Mouse (Mus musculus) frontal cortex, postnatal 10 days (tissue): ENCODE data around the gene Ncor2.
A peak's percentile ranks its signal among the peaks of the same experiment; 100 is the strongest.
"Not testable (repeated sequence)": the region's sequence is repeated elsewhere in the genome, so short reads cannot be mapped to it uniquely, and the experiment has no call there.

ENCODE experiments used
- DNase-seq, 2 experiments: peaks; one replicate each; pipeline ENCODE4 v3.0.0; 2022; ENCODE audit warnings: low spot score in 2 of 2, mixed read lengths in 1 of 2

Gene Ncor2

DNA sequence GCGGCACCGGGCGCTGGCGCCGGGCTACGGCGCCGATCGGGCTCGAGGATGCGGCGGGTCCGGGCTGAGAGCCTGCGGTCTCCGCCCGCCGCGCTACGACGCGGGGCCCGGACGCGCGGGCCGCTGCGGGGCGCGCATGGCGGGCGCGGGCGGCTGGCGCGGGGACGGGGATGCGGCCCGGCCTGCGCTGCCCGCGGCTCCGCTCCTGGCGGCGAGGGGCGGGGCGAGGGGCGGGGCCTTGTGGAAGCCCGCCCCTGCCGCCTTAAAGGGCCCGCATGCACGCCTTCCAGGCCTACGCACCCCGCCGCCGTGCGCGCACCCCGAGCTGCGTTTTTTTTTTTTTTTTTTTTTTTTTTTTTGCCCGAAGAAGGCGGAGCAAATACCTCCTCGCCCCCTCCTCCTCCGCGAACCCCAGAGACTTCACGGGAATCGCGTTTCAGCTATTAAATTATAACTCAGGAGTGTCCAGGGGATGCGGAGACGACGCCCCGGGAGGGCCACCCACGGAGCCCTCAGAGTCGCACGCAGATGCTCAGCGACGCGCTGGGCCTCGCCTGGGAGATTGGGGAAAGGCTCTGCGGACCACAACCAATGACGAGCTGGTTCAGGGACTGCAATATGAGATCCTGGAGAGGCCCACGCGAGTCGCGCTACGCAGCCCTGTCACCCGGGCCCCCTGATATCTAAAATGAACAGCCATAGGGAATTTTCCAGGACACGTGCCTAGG lies at the start of gene Ncor2:
Gene Ncor2, minus strand, starts transcription at position 213 of the 728 bp plus-strand sequence.
- peak; percentile 78 to 83 for DNase-seq

DNA sequence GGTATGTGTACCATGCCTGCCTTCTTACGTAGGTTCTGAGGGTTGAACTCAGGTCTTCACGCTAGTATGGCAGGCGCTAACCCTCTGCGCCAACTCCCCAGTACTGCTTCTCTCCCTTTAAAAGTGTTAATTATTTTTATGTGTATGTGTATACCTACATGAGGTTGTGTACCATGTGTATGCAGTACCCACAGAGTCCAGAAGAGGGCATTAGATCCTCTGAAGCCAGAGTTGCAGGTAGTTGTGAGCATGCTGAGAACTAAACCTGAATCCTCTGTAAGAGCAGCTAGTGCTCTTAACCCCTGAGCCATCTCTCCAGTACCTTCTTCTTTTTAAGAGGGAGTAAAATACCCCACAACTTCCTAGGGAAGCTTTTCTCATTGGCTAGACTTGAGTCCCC lies 48.7 kb upstream of the Ncor2 start:
- no peak for DNase-seq

DNA sequence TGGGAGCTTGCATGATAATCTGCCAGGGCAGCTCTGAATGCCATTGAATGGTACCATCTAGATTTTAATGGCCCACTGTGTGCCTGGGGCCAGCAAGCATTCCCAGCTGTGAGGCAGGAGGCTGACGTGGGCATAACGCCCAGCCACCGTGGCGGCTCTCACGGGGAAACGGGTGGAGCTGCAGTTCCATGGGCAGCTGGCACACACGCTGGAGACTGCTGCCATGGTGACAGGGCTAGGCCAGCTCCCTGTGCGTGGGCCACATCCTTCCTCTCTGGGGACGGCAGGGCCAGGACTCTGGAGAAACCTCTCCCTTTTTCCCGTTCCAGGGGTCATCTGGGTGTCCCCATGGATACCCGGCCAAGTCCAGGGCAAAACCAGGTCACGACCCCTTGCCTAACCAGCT lies 47.2 kb upstream of the Ncor2 start:
- DNase-seq: peak; percentile 84

DNA sequence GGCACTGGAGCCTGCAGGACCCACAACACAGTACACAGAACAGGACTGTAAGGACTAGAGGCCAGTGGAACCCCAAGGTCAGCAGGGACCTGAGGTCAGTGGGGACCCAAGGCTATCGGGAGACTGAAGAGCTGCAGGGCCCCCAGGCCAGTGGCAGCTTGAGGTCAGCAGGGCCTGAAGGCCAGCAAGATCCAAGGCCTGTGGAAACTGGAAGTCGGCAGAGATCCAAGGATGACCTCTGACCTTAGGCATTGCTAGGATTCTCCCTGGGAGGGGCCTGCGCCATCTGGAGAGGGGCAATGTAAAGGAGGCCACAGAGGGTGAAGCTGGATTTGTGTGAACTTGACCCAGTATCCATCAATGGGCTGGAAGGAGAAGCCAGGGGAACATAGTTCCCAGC lies 45.9 kb upstream of the Ncor2 start:
- no peak for DNase-seq

DNA sequence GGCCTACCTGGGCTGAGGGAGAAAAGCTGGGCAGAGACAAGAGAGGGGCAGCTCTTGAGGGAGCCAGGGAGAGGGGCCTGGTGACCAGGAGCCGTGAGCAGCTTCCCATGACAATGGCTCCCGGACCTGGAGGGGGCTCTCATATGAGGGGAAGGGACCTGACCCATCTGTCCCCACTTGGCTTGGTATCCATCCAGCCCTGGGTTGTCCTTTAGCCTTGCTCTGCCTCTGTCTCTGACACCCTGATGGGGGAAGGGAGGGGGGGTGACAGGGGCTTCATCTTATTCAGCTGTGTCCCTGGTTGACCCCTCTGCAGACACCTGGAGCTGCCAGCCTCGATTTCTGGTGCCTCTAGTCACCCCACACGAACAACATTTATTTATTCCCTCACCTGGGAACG lies 44.9 kb upstream of the Ncor2 start:
- no peak for DNase-seq

DNA sequence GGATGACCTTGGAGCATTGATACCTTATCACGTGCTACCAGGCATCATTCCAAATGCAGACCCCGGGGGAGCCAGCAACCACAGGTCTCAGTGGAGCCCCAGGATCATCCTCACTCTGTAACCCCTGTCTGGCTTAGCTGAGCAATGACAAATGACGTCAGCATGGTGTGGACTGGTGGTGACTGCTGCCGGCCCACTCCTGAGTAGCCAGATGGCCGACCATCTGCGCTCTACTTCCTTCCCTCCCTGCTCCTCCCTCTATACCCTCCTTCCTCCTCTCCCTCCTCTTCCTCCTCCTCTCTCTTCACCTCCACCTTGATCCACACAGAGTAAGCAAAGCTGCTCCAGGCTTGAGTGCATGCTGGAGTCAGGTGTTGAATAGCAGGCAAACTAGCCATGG lies 43.7 kb upstream of the Ncor2 start:
- no peak for DNase-seq

DNA sequence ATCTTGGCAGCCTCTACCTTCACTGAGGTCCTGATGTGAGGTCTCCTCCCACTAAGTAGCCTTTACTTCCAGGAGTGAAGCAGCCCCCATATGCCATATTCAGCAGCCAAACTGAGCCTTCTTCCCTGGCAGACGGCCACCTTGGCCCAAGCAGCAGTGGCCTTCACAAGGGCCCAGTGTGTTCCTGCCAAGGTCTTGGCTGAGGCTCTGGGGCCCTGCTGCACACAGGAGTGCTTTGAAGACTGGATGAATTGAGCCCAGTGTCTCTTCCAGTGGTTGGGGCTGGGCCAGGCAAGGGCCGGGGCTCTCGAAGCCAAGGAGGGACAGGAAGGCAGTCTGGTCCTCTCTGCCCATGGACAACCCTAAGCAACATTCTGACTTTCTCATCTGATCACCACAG lies 42.8 kb upstream of the Ncor2 start:
- peak; percentile 78 to 85 for DNase-seq

DNA sequence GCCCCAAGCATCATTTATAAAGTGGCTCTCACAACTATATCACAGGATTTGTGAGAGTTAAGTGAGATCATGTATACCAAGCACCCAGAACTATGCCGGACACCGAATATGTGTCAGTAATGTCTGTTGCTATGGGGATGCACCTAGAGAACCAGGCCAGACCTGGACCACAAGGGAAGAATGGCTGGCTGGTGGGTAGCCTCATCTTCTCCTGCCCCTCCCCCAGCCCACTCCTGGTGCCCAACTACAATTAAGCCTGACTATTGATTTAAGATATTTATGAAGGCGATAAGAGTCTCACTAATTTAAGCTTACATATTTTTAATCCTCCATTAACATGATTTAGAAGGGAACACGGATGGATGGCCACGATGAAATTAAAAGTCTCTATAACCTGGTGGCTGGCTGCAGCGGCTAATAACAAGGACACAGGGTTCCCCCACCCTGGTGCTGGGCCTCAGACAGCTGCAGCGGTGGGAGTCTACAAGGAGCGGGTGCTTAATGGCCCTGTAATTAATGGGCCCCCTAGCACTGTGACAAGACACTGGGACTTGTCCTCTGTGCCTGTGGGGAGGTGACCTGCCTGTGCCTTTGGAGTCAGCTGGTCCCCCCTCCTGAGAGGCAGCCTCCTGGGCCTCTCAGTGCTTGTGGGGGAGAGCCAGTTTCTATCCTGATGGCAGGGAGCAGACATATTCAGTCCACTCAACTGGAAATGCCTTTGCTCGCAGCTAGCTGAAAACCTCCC lies 38.6 kb upstream of the Ncor2 start:
- no peak for DNase-seq

DNA sequence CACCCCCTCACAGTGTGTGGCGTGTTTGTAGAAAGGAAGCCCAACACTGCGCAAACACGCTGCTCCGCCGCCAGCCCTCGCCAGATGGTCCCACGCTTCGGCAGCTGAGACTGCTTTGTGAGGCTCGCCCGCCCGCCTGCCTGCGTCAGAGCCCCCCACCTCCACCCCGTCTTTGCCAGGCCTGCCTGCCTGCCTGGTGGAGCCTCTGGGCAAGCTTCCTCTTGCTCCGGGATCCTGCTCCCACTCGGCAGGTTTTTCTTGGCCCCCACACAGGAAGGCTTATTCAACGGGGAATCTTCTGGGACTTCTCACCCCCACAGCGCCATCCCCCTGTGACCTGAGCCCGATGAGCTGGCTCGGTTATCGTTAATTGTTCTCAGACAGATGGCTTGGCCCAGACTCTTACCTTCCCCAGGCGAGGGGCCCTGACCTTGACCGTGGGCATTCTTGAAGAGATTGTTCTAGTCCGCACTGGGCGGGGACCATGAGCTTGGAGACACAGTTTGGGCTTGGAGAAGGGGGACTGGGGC lies 37.0 kb upstream of the Ncor2 start:
- DNase-seq: peak; percentile 82 to 83

DNA sequence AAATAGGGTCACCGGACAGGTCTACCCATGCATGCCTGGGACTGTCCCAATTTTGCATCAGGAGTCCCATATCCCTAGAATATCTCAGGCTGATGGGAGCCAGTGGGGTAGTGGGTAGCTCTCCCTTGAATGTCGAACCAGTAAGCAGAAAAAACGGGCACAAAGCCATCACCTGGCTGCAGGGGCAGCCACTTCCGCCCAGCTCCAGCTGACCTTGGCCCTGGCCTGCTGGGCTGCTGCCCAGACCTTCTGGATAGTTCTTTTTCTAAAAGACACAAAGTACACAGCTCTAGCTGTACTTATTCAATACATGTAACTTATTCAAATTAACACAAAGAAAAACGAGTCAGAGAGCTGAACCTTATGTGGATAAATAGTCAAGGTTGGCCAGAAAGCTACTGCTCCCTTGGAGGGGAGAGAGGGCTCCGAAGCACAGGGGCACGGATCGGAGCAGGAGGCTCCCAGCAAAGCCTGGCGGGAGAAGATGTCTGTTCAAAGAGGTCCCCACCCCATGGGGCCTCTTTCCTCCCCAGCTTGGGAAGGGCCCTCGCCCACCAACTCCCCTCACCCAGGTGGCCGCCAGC lies 36.4 kb upstream of the Ncor2 start:
- DNase-seq: peak in 1 of 2 experiments; percentile 37

DNA sequence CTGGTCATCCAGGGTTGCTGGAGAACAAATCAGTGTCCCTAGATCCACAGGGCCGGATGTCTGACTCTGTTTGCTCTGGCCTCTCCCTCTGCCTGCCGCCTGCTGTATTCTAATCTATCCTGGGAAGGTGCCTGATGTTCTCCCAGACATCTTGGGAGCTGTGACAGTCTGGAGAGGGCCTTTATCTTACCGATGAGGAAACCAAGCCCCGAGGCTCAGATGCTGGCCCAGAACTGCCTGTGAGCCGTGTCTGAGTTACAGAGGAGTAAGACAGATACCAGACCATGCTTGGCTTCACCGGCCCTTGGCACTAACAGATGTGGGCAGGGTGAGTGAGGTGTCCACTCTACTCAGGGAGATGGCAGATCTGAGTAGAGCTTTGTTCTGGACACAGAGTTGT lies 35.0 kb upstream of the Ncor2 start:
- no peak for DNase-seq

DNA sequence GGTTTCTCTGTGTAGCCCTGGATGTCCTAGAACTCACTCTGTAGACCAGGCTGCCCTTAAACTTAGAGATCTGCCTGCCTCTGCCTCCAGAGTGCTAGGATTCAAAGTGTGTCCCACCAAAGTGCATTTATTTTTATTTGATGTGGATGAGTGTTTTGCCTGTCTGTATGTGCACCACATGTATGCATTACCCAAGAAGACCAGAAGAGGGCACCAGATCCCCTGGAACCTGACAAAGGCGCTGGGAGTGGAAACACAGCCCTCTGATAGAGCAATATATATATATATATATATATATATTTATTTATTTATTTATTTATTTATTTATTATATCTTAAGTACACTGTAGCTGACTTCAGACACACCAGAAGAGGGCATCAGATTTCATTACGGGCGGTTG lies 25.9 kb upstream of the Ncor2 start:
- DNase-seq: not testable (repeated sequence)

DNA sequence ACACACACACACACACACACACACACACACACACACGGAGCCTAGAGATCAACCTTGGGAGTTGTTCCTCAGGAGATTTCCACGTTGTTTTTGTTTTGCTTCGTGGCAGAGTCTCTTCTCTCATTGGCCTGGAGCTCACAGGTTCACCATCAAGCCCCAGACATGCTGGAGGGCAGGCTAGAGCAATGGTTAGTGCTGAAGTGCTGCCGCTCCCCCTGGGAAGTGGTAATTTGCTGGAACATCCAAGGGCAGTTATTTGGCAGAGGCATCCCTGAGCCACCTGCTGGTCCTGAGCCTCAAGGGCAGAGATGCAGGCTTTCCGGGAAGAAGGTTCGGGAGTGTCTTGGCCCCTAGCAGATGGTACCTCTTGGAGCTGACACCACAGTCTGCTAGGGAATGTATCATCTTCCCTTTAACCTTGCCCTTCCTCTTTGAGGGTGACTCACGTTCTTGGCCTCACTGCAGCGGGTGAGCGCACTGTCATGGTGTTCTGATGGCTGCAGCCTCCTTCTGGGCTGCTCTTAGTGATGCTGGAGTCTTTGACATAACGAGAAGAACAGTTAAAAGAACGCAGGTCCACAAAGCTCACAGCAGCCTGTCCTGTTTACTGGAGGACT lies 25.3 kb upstream of the Ncor2 start:
- DNase-seq: no peak

DNA sequence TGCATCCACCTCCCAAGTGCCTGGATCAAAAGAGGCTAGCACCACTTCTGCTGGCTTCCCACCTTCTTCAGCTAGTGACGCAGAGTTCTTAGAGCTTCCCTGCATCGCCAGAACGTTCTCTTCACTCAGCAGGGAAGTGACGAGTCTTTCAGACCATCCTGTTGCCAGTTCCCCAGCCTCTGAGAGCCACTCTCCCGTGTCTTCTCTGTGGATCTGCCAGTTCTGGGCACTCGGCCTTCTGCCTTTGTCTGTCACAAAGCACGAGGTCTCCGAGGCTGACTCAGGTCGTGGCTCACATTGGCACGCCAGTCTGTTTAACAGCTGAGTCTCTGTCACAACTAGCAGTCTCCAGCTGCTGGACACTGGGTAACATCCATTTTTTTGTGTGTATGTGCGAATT lies 24.7 kb upstream of the Ncor2 start:
- no peak for DNase-seq

DNA sequence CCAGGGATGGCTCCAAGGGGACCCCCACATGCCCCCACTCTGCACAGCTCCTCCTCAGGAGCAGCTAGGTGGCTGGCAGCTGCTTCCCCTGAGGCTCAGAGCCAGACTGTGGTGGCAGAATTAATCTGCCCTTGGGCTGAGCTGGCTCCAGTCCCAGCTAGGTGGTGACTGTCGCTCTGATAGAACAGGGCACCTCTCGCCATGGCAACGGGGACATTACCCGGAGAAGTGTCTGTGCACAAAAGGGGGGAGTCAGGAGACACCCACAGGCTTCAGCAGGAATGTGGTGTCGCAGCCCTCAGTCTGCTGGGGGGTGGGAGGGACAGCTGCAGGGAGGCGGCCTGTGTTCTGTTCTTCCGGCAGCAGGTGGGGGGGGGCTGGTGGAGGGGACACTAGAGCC lies 24.1 kb upstream of the Ncor2 start:
- DNase-seq: peak; percentile 48 to 77

DNA sequence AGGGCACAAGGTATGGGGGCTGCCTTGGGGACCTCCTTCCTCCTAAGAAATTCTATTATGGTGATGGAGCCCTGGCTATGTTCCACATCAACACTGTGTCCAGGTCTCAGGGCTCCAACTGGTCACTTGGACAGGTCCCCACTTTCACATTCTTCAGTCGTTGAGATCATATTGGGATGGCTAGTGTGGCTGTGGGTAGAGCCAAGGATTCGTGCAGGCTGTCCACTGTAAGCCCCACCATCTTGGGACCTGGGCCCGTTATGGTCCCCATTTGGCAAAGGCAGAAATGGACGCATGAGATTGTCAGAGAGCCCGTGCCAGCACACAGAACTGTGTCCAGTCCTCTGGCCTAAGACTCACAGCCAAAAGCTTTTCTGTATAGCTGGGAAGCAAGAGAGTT lies 23.1 kb upstream of the Ncor2 start:
- DNase-seq: no peak

DNA sequence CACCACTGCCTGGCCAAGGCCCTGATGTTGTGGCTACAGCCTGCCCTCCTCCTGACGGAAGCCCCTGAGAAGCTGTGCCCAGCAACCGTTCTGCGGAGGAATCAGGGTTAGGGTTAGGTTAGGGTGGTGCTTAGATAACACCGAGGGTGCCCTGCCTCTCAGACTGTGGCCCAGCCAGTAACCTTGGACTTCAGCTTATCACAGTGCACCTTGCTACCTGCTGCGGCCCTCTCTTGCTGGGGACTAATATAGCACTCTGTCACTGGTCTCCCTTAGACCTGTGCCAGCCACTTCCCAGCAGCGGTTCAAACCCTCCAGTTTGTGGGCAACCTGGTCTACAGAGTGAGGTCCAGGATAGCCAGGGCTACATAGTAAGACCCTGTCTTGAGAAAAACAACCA lies 20.1 kb upstream of the Ncor2 start:
- DNase-seq: no peak

DNA sequence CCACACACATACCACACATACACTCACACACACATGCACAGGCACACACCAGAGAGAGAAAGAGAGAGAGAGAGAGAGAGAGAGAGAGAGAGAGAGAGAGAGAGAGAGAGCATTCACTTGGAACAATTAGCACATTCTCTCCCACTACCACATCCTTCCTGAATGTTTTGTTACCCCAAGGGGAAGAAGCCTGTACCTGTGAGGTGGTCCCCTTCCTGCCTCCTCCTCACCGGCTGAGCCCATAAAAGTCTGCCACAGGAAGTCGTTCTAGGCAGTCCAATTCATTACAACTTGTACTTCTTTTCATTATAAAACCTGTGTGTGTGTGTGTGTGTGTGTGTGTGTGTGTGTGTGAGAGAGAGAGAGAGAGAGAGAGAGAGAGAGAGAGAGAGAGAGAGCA lies 18.3 kb upstream of the Ncor2 start:
- DNase-seq: not testable (repeated sequence)

DNA sequence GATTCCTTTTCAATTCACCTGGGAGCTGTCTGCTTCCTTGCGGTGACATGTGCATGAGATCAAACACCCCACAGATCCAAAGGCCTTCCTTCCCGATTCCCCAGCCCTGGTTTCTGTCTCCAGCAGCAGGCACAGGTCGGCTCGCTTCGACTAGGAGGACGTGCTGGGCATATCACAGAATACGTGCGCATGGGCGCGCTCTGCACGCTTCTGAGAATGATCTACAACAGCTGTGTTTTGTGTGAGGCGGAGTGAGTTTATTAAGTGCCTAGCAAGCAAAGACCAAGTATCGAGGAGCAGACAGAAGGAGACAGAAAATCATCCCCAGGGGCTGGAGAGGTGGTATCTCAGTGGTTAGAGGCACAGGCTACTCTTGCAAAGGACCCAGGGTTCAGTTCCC lies 17.0 kb upstream of the Ncor2 start:
- no peak for DNase-seq

DNA sequence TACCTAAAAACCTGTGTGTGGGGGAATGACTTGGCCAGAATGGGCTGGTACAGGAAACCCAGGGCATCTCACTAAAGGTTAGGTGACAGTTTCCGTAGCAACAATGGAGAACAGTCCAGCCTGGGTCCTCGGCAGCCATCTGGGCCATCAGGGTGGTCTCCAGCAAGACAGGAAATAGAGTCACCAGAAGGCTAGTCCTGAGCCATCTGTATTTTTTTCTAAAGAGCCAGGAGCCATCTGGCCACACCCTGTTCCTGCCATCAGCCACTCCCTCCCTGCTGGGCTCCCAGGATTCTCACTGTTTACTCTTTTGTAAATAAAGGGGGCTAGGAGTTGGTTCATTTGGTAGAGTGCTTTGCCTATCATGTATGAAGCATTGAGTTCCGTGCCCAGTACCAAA lies 16.1 kb upstream of the Ncor2 start:
- DNase-seq: no peak

DNA sequence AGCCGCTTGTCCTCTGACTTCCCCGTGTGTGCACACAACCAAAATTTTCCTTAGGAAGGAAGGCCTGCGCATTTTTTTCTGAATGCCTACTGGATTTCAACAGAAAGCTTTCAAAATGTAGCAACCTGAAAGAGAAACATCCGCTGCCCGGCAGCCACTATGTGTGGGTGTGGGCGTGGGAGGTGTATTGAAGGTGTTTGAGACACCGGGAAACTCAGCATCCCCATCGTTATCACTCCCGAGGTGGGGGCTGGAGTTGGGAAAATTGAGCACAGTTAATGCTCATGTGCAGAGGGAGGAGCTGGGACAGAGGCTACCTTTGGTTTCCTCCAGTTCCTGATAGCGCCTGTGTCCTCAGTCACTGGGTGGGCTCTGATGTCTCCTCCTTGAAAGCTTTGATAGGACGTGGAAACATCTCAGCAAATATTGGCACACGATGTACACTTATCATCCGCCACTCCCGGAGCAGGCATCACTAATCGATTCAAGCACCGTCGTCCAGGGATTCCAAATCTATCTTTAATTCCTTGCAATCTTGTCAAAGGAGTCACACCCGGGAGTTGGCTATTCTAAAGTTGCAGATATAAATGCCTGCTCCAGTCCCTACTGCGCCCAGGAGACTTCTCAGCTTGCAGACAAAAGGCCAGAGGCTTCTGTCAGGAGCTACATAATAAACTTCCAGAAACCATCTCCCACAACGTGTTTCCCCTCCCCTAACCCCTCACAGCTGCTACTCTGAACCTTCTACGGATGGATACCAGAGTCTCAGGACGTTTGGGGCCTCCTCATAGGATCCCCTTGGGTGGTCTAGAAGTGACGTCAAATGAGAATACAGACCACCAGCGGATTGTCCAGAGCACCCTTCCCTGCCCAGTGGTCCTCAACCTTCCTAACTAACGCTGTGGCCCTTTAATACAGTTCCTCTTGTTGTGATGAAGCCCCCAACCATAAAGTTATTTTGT lies 14.7 kb upstream of the Ncor2 start:
- DNase-seq: no peak
